Mouse (Mus musculus): ENCODE data around the gene Myom3.

Myom3 gene

DNA sequence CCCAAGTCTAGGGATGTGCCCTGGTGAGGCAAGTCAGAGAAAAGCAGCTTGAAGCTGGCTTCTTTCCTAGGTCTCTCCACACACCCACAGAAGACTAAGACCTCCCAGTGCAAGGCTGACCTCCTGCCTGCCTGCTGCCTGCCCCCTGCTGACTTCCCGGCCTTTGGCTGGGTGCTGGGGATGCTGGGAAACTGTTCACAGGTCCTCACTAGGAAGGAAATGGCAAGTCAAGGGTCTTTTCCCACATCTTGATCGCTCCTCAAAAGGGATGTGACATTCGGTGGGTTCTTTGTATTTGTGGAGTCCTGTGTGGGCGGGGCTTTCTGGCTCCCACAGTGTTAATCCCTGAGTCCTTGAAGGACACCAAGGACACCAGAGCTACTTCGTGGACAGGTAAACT lies 44.7 kb downstream of the Myom3 start:
- DNase-seq (ENCODE audit: low read depth, low spot score): no peak

DNA sequence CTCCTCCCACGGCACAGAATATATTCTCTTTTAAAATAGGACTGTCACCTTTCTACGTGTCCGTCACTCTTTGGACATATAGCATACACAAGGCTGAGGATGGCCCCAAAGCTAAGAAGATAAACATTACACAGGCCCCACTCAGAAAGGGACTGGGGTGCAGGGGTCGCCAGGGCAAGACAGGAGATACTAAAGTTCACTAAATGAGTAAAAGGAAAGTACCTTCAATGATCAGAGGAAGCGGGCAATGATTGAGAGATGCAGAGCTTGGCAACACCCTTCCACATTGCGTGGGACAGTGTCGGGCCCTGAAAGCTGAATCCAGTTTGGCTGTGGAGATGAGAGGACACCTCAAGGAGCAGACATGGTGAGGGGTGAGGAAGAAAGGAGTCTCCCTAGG lies 55.4 kb downstream of the Myom3 start:
- no peak for DNase-seq (ENCODE audit: low read depth, low spot score)

GRCm38 (mm10) chr4:135816905-135817622 lies 57.5 kb downstream of the Myom3 start:
- DNase-seq (ENCODE audit: low read depth, low spot score): no peak

- no peak for DNase-seq (ENCODE audit: low read depth, low spot score)
Measured at GRCm38 (mm10) chr4:135818366-135818765, 58.9 kb downstream of the Myom3 start.

DNA sequence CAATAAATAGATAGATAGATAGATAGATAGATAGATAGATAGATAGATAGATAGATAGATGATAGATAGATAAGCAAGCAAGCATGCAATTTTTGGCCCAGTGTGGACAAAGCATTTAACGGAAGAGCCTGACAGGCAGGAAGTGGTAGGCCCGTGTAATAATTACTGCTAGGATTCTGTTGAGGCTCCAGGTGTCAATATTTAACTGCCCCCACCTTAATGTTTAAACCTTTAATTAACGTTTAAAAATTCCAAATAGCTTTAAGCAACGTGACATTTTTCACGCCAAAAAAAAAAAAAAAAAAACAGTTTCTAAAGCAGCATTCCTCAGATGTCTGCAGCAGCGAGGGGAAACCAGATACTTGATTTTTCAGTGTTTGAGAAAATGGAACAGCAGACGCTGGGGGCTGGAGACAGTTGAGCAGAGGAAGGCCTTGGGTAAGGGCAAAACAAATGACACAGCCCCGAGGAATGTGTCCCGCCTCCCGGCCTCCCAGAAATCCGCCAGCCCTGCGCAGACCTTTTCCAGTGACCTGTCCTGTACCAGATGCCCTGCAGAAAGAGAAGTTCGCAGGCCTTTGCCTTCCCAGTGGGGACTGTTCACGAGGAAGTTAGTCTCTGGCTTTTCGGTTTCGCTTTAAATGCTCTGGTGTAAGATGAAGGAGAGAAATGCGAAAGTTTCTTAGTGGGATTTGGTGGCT lies 60.5 kb downstream of the Myom3 start:
- DNase-seq (ENCODE audit: low read depth, low spot score): no peak

DNA sequence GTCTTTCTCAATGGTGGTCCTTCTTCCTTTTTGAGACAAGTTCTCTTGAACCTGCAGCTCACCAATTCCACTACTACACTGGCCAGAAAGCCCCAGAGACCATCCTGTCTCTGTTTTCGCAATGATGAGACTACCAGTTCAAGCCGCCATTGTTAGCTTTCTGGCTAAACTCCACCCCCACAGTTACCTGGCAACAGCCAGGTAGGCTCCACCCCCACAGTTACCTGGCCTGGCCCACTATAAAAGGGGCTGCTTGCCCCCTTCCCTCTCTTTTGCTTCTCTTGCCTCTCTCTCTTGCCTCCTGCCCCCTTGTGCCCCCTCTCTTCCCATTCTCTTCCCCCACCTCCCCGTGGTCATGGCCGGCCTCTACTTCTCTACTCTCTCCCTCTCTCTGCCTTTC lies 62.3 kb downstream of the Myom3 start:
- no peak for DNase-seq (ENCODE audit: low read depth, low spot score)

- DNase-seq (ENCODE audit: low read depth, low spot score): no peak
Measured at GRCm38 (mm10) chr4:135823298-135823697, 63.8 kb downstream of the Myom3 start.

GRCm38 (mm10) chr4:135824254-135824653 lies 64.7 kb downstream of the Myom3 start:
- no peak for DNase-seq (ENCODE audit: low read depth, low spot score)

DNA sequence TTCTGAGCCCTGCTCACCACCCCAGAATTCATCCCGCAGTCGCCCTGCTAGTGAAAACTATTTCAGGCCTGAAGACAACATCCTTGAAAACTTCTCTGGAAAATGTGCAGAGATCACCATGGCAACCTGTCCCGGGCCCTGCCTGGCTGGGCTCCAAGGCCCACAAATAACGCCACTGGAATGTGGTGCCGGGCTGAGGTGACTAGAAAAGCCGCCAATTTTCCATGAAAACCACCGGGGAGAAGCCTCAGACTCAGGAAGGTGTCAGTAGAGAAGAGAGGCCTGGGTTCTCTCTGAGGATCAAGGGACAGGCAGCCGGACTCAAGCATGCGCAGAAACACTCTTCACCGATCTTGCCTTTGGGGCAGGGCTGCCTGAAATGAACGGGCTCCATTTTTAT lies 69.0 kb downstream of the Myom3 start:
- DNase-seq (ENCODE audit: low read depth, low spot score): peak; percentile 56

DNA sequence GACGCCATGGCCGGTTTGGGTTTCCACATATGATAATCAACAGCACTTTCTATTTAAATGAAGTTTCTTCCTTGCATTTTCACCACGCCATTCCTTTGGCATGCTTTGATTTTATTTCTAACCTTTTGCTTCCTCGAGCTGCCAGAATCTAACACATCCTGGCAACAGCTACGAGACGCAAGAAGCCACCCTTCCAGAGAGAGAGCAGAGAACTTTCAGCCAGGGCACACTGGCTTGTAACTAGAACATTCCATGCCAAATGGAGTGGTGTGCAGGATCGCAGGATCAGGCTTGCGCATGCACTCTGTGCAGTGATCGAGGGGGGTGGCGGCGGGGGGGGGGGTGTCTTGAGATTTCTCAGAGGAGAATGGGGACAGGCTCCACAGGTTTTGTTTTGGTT lies 72.6 kb downstream of the Myom3 start:
- DNase-seq (ENCODE audit: low read depth, low spot score): no peak

- DNase-seq (ENCODE audit: low read depth, low spot score): no peak
Measured at GRCm38 (mm10) chr4:135833301-135834123, 74.0 kb downstream of the Myom3 start.

- no peak for DNase-seq (ENCODE audit: low read depth, low spot score)
Measured at GRCm38 (mm10) chr4:135834124-135834717, 74.7 kb downstream of the Myom3 start.

DNA sequence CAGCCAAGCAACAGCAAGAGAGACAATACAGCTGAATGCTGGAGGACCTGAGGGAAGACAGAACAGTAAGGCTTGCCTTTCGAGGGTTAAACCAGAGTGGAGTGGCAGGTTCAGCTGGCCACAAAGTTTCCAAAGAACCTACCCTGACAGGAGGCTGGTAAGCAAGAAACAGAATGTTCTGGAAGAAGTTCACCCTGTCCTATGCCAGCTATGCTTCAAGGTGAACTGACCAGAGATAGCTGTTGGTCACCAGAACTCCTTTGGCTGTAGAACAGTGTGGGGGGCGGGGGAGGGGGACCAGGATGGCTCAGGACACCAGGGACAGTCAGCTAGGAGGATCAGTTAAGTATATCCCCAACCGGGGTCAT lies 79.4 kb downstream of the Myom3 start:
- no peak for DNase-seq (ENCODE audit: low read depth, low spot score)

- no peak for DNase-seq (ENCODE audit: low read depth, low spot score)
Measured at GRCm38 (mm10) chr4:135839293-135840011, 79.9 kb downstream of the Myom3 start.

GRCm38 (mm10) chr4:135844400-135844799 lies 84.9 kb downstream of the Myom3 start:
- DNase-seq (ENCODE audit: low read depth, low spot score): no peak

- DNase-seq (ENCODE audit: low read depth, low spot score): no peak
Measured at GRCm38 (mm10) chr4:135847581-135847980, 88.1 kb downstream of the Myom3 start.

GRCm38 (mm10) chr4:135850411-135851095 lies 91.0 kb downstream of the Myom3 start:
- no peak for DNase-seq (ENCODE audit: low read depth, low spot score)

GRCm38 (mm10) chr4:135851942-135852341 lies 92.4 kb downstream of the Myom3 start:
- no peak for DNase-seq (ENCODE audit: low read depth, low spot score)

DNA sequence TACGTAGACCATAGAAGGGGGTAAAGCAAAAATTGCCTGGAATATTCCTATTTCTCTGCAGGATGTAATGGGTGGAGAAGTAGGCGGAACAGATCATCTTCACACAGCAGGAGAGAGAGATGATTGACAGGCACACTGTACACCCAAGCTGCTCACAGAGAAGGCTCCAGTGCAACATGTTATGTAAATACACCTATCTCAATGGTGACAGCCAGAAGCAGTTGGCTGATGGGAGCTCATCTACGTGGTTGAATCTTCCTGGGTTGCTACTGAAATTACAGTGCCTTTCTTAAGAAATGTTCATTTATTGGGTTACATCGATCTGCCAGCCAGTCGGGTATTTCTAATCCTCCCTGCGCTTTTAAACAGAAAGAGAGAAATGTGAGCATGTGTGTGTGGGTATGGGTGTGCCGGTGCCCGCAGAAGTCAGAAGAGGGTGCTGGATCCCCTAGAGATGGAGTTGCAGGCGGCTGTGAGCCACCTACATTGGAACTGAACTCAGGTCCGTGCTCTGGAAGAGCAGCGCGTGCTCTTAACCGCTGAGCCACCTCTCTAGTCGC lies 94.6 kb downstream of the Myom3 start:
- DNase-seq (ENCODE audit: low read depth, low spot score): no peak

DNA sequence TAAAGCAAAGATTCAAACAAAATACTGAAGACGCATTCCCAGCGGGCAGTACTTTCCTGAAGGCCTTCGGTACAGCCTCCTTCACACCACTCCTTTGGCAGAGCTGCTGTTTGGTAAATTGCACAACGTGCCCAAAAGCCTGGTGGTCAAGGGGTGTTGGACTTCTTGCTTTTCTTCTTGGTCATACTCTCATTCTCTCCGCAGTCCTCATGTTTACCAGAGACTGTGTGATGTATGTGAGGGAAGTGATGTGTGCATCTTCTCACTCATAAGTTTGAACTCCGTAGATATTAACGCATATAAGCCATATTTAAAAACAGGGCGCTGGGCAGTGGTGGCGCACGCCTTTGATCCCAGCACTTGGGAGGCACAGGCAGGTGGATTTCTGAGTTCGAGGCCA lies 95.1 kb downstream of the Myom3 start:
- DNase-seq (ENCODE audit: low read depth, low spot score): no peak

GRCm38 (mm10) chr4:135855080-135855479 lies 95.6 kb downstream of the Myom3 start:
- no peak for DNase-seq (ENCODE audit: low read depth, low spot score)
